Mouse (Mus musculus) stomach, postnatal 0 days (tissue): ENCODE results near the gene Fam169b.

Experiments used
- CTCF ChIP-seq: IDR thresholded peaks from 2 replicates; pipeline ENCODE4 v1.5.1; 2016; ENCODE audit warnings: antibody characterized with exemption, low read depth, mild to moderate bottlenecking, moderate library complexity
- EP300 ChIP-seq: optimal IDR thresholded peaks from 2 replicates; pipeline ENCODE3; 2016; ENCODE audit warnings: antibody characterized with exemption

GRCm38 (mm10) chr7:68236817-68237216 lies 36.8 kb upstream of the Fam169b start:
- TF ChIP-seq CTCF (no peak), EP300 (no peak)
